Mouse (Mus musculus): ENCODE results near the gene Kpna1.

DNA sequence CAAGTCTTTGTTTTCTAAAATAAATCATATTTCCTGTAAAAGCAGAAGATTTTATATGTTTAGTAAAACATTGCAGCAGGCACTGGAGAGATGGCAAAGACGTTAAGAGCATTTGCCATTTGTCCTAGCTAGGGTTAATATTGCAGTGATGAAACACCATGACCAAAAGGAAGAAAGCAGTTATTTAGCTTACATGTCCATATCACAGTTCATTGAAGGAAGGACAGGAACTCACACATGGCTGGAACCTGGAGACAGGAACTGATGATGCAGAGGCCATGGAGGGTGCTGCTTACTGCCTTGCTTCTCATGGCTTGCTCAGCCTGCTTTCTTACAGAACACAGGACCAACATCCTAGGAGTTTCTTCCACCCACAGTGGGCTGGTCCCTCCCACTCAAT, 13.8 kb downstream of the Kpna1 start:
- no peak for TF ChIP-seq CTCF (IDR thresholded peaks at IDR 0.05; ENCODE audit: control insufficient read depth, insufficient read depth, low read length)
- TF ChIP-seq POLR2A (IDR thresholded peaks at IDR 0.05; ENCODE audit: borderline replicate concordance, control insufficient read depth, low read depth, low read length): no peak
